Mouse (Mus musculus): ENCODE data around the gene Pld4. TPM values are rescaled to one million over a fixed set of nuclear protein-coding genes. Genes with fewer than 3 reads are reported as not detected.

The Pld4 gene
- 5.2 TPM for polyA plus RNA-seq (2017; shearing (Covaris generic))

GRCm38 (mm10) chr12:112760154-112760926, at the start of gene Pld4:
TSS of gene Pld4 (plus strand) at chr12:112760655.

GRCm38 (mm10) chr12:112720216-112720615, 40.2 kb upstream of the Pld4 start, which contains the start of gene Cep170b:
TSS of gene Cep170b (plus strand) at chr12:112720455.

GRCm38 (mm10) chr12:112801864-112802846, 41.7 kb downstream of the Pld4 start, which contains the start of gene Ahnak2:
TSS of gene Ahnak2 (minus strand) at chr12:112802657.

DNA sequence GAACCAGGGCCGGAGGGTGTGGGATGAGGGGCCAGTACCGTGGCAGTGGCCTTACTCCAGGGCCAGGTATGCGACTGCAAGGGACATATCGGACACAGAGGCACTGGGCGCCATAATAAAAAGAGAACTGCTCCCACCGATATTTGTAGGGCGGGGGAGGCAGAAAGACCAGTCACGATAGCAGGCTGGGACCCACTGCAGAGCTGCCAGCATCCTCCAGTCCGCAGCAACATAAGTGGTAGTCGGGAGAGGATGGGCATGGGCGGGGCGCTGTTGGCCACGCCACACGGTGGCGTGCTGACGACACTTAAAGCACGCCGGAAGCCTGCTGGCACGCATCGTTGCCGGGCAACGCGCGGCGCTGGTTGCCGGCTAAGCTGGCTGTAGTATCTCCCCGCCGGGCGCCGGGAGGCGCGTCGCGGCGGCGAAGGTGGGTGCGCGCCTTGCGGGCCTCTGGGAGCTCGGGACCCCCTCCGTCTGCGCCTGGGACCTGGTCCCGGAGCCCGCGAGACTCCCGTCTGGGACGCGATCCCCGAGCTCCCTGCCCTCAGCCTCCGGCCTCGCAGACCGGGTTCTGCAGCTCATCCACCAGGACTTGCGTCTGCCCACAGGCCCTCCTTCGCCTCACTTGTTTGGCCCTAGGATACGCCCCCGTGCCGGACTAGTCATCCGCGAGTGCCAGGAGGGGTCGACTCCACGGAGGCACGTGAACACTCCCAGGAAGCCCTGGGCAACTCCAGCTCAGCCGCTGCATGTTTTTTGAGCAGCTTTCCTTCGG, 48.3 kb downstream of the Pld4 start, which contains the start of gene Clba1:
Clba1 (plus strand) TSS at position 351 of the 778 bp plus-strand sequence.

Other genes with a start within 250 kb of the Pld4 start
- not detected for gene Tmem179, start 243.9 kb upstream of the Pld4 start, polyA plus RNA-seq (2017; shearing (Covaris generic))
- gene Inf2, start 171.9 kb upstream of the Pld4 start, polyA plus RNA-seq (2017; shearing (Covaris generic)): 12.1 TPM
- 1.9 TPM for gene Adssl1, start 140.6 kb upstream of the Pld4 start, polyA plus RNA-seq (2017; shearing (Covaris generic))
- gene Siva1, start 116.0 kb upstream of the Pld4 start, polyA plus RNA-seq (2017; shearing (Covaris generic)): 44.5 TPM
- 8.0 TPM for gene Akt1, start 85.8 kb upstream of the Pld4 start, polyA plus RNA-seq (2017; shearing (Covaris generic))
- gene Zbtb42, start 81.8 kb upstream of the Pld4 start, polyA plus RNA-seq (2017; shearing (Covaris generic)): 1.7 TPM
- gene Cep170b, start 40.2 kb upstream of the Pld4 start, polyA plus RNA-seq (2017; shearing (Covaris generic)): 2.6 TPM
- gene Ahnak2, start 42.0 kb downstream of the Pld4 start, polyA plus RNA-seq (2017; shearing (Covaris generic)): not detected
- not detected for gene Clba1, start 48.3 kb downstream of the Pld4 start, polyA plus RNA-seq (2017; shearing (Covaris generic))
- gene Cdca4, start 68.8 kb downstream of the Pld4 start, polyA plus RNA-seq (2017; shearing (Covaris generic)): 89.7 TPM
- gene Gpr132, start 107.6 kb downstream of the Pld4 start, polyA plus RNA-seq (2017; shearing (Covaris generic)): 32.9 TPM
- gene Jag2, start 169.1 kb downstream of the Pld4 start, polyA plus RNA-seq (2017; shearing (Covaris generic)): 1.0 TPM
- gene Nudt14, start 181.5 kb downstream of the Pld4 start, polyA plus RNA-seq (2017; shearing (Covaris generic)): 48.1 TPM
- gene Btbd6, start 215.8 kb downstream of the Pld4 start, polyA plus RNA-seq (2017; shearing (Covaris generic)): 7.9 TPM
- gene Brf1, start 240.0 kb downstream of the Pld4 start, polyA plus RNA-seq (2017; shearing (Covaris generic)): 17.5 TPM

Data from activated CD4-positive, CD25-positive, alpha-beta regulatory T cell, adult 9 weeks (primary cell).